Mouse (Mus musculus) embryonic facial prominence, embryonic 12.5 days (tissue): Measurements from ENCODE around the gene Pdzk1ip1. TPM values are rescaled to one million over a fixed set of nuclear protein-coding genes. Genes with fewer than 3 reads are reported as not detected.

ENCODE experiments used
- ATAC-seq: fragments of 200-750 bp; cut with Nextera tagmentation; 2 replicates; pipeline ENCODE4 v1.8.0; 2017; ENCODE audit not compliant: insufficient number of reproducible peaks, insufficient read depth, low FRiP score, low TSS enrichment
- H3K27ac ChIP-seq: fragments of 300-500 bp; sonication (generic); 2 replicates; pipeline ENCODE4 v1.5.1; 2016; ENCODE audit warnings: mild to moderate bottlenecking
- H3K27me3 ChIP-seq: fragments of 300-500 bp; sonication (generic); 2 replicates; pipeline ENCODE4 v1.6.1; 2016; ENCODE audit warnings: mild to moderate bottlenecking, moderate library complexity
- H3K36me3 ChIP-seq: fragments of 300-500 bp; sonication (generic); 2 replicates; pipeline ENCODE4 v1.6.1; 2016; ENCODE audit warnings: mild to moderate bottlenecking
- H3K4me1 ChIP-seq: fragments of 300-500 bp; sonication (generic); 2 replicates; pipeline ENCODE4 v1.6.1; 2016
- H3K4me2 ChIP-seq: fragments of 300-500 bp; sonication (generic); replicated peaks from 2 replicates; pipeline ENCODE4 v1.6.1; 2016; ENCODE audit warnings: mild to moderate bottlenecking, moderate library complexity
- H3K4me3 ChIP-seq: fragments of 300-500 bp; sonication (generic); 2 replicates; pipeline ENCODE4 v1.5.1; 2016; ENCODE audit warnings: mild to moderate bottlenecking
- H3K9ac ChIP-seq: fragments of 300-500 bp; sonication (generic); 2 replicates; pipeline ENCODE4 v1.6.1; 2016; ENCODE audit warnings: mild to moderate bottlenecking, moderate library complexity
- H3K9me3 ChIP-seq: fragments of 300-500 bp; sonication (generic); 2 replicates; pipeline ENCODE4 v1.6.1; 2016; ENCODE audit warnings: mild to moderate bottlenecking, moderate library complexity
- WGBS: fragments of 180-500 bp; shearing (Covaris S2); methylation state at CpG from one replicate; pipeline ENCODE4 v1.1.7; 2016; 5-methylcytosine and 5-hydroxymethylcytosine counted together
- polyA plus RNA-seq: library from polyadenylated mRNA; unstranded; fragments of >200 nt; fragmentation: Nextera tagmentation; extraction: Ambion mirVana; gene quantifications from 2 replicates; pipeline ENCODE4 v1.2.1, GENCODE M21; 2016

The Pdzk1ip1 gene
- polyA plus RNA-seq, 1 experiment from 2014 or later, result 11.7 TPM

DNA sequence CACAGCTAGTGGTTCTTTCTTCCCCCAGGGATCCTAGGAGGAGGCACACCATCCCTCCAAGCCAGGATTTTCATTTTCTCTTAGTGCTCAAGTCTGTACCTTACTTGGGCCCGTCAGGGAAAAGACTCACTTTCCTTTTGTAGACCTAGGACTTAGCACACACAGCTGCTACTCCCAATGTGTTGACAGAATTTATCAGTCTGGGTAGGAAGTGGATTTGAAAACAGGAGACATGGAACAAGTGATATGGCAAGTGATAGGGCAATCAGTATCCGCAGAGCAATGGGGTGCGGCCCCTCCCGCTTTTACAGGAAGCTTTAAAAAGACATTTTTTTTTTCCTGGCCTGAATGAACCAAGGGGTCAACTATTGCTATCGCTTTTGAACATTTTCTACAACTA, 44.6 kb downstream of the Pdzk1ip1 start:
- no peak overlapping the region for H3K9ac ChIP-seq
- peaks cover 6% of the 10 kb centered on the region for H3K4me1 ChIP-seq
- ATAC-seq, result no peak
- peaks cover 23% of the 10 kb centered on the region for H3K27me3 ChIP-seq
- WGBS, result 10% methylated on average over 5 of the region's 5 CpGs
- H3K4me3 ChIP-seq, result no peak overlapping the region
- H3K9me3 ChIP-seq, result no peaks in the 10 kb centered on the region
- H3K36me3 ChIP-seq, result no peaks in the 10 kb centered on the region
- H3K27ac ChIP-seq, result no peak overlapping the region
- peak overlapping the region; percentile 52; the same call in 1 of the 2 replicates for H3K4me2 ChIP-seq

DNA sequence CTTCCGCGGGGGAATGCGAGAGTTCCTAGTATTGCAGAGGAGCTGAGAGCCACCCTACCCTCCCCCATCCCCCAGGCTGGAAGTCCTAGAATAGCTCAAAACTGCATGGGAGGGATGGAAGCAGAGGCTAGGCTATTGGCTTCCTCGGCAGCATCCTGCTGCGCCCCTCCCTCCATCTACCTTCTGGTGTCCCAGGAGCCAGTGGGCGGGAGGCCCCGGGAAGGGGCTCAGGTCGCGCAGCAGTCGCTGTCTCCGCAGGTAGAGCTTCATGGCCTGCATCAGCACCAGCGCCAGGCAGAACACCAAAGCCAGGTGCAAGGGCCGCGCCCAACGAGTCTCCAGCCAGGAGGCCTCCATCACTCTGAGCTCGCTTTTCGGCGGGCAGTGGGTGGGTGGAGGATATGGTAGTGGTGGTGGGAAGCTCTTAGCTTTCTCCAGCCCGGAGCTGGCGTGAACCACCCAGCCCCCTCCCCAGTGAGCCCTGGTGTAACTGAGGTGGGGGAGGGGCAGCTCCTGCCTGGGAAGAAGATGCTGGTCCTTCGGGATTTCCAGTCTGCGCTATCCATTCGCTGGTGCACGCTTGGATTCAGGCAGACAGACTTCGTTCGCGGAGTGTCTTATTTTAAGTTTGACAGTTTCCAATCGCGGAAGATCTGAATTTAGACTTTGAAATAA, 45.2 kb downstream of the Pdzk1ip1 start, which contains the start of gene Cyp4x1:
Cyp4x1 (minus strand) TSS at position 661 of the 675 bp plus-strand sequence.
- Histone ChIP-seq H3K36me3 (no peaks in the 10 kb centered on the region), H3K27me3 (peaks cover 23% of the 10 kb centered on the region), H3K27ac (no peak within 1 kb of the TSS), H3K4me1 (peaks cover 6% of the 10 kb centered on the region), H3K9me3 (no peaks in the 10 kb centered on the region), H3K4me3 (peak within 1 kb of the TSS; percentile 29), H3K4me2 (peak within 1 kb of the TSS; percentile 52), H3K9ac (no peak within 1 kb of the TSS)
- 1% methylated on average over 29 of the region's 29 CpGs for whole genome bisulfite sequencing
- peak; percentile 22; the same call in 1 of the 2 replicates for ATAC-seq

GRCm38 (mm10) chr4:115134296-115134630, 45.8 kb downstream of the Pdzk1ip1 start:
- H3K27ac ChIP-seq, result no peak overlapping the region
- H3K4me3 ChIP-seq, result no peak overlapping the region
- no peak for ATAC-seq
- no peaks in the 10 kb centered on the region for H3K9me3 ChIP-seq
- H3K9ac ChIP-seq, result no peak overlapping the region
- peak overlapping the region; percentile 52; the same call in 1 of the 2 replicates for H3K4me2 ChIP-seq
- 12% methylated on average over 7 of the region's 7 CpGs for WGBS
- H3K27me3 ChIP-seq, result peaks cover 23% of the 10 kb centered on the region
- H3K4me1 ChIP-seq, result peaks cover 6% of the 10 kb centered on the region
- H3K36me3 ChIP-seq, result no peaks in the 10 kb centered on the region

Other genes starting within 250 kb of the Pdzk1ip1 start
- 6.2 and 7.7 TPM in 2 replicates for gene Foxd2, start 179.8 kb upstream of the Pdzk1ip1 start, polyA plus RNA-seq
- 0.27 and 1.5 TPM in 2 replicates for gene Foxe3, start 162.7 kb upstream of the Pdzk1ip1 start, polyA plus RNA-seq
- 95.3 and 106 TPM in 2 replicates for gene Cmpk1, start 101.5 kb upstream of the Pdzk1ip1 start, polyA plus RNA-seq
- 13.2 and 17.7 TPM in 2 replicates for gene Stil, start 88.5 kb upstream of the Pdzk1ip1 start, polyA plus RNA-seq
- gene Tal1, start 32.3 kb upstream of the Pdzk1ip1 start, polyA plus RNA-seq, result 2.3 and 2.5 TPM in 2 replicates
- 0.51 and 0.56 TPM in 2 replicates for gene Cyp4x1, start 45.6 kb downstream of the Pdzk1ip1 start, polyA plus RNA-seq
- not detected in 2 replicates for gene Cyp4a29, start 153.4 kb downstream of the Pdzk1ip1 start, polyA plus RNA-seq
- not detected in 2 replicates for gene Cyp4a12a, start 210.3 kb downstream of the Pdzk1ip1 start, polyA plus RNA-seq